Mouse (Mus musculus) kidney, postnatal 10 days (tissue): ENCODE measurements at regions not wholly inside any gene's neighbourhood (a gene's known extent, or its start where the extent isn't known, plus 50 kb on each side); places are given as distances from the start of the nearest gene placed in this dataset.

Experiments
- DNase-seq: peaks from one replicate; pipeline ENCODE4 v3.0.0; 2021; ENCODE audit warnings: mixed read lengths

DNA sequence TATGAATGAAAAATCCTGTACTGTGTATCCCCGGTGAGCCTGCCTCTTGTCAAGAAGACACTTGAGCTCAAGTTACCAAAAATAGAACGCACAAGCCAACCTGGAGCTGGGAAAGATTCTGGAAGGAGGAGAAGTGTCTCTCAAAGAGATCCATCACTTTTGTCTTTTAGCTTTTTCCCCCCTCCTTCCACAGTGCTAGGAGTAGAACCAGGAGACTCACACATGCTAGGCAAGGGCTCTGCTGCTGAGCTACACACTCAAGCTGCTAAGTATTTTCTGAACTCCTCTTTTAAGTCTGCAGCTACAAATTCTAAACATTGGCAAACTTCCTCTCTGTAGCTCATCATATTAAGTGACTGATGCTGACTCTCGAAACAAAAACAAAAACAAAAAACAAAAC is 176.2 kb upstream of the Atp5g3 start:
- no peak for DNase-seq

DNA sequence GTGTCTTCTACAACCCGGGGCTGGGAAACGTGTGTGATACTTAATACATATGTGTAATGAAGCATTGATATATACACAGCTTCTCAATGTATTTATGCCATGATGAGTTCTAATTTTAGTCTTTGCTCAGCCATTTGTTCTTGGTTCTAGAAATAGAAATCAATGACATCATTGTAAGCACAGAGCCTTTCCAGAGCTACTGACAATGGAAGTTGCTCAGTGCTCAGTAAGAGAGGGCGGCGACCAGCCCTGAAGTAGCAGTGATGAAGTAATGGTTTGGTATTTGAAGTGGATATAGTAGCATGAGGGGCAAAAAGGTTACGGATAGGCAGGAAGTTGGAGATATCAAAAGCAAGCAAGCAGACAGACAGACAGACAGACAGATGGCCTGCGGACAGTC is 173.8 kb upstream of the Atp5g3 start:
- DNase-seq: no peak

DNA sequence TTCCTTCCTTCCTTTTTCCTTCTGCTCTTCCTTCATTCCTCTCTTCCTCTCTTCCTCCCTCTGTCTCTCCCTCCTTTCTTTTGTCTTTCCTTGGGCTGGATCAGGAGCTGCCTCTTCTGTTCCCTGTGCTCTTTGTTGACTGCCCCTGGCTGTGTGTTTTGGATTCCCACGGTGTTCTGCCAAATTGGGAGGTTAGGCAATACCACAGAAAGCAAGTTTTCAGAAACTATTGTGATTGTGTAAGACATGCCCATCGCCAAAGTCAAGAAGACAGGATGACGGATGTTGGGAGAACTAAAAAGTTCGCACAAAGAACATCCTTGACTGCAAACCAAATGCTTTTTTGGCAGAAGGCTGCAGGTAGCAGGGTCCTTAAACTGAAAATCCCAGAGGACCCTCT is 165.6 kb upstream of the Atp5g3 start:
- DNase-seq: no peak

DNA sequence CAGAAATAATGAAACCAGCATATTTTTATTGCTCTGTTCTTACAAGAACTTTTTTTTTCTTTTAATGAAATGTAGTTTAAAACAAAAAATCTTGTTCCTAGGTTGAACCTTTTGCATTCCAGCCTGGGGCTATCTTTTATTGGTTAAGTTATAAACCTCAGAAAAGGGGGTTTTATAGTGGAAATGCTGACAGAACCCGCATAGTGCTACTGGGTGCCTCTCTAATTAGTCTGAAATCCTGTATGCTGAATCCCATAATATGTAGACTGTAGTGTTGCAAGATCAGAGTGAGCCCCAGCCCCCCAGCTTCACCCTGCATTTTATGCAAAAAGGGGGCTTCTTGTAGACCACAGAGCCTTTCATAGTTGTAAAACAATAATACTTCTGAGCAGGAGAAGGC is 164.4 kb upstream of the Atp5g3 start:
- no peak for DNase-seq

DNA sequence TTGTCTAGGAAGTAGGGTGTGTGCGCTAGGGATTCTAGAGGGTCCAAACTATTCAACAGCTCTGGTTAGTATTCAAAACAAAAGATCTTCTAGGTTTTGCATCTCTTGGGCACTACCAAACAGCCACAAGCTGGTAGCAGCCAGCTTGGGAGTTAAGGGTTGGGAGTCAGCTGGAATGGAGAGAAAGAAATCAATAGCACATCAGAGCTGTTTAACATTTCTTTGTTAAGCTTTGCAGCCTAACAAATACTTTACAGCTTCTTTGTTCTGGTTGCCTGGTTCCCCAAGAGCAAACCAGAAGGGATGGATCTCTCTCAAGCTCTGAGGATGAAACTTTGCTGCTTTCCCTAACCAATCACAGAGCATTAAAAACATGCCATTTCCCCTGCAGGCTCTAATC is 162.3 kb upstream of the Atp5g3 start:
- DNase-seq: no peak

DNA sequence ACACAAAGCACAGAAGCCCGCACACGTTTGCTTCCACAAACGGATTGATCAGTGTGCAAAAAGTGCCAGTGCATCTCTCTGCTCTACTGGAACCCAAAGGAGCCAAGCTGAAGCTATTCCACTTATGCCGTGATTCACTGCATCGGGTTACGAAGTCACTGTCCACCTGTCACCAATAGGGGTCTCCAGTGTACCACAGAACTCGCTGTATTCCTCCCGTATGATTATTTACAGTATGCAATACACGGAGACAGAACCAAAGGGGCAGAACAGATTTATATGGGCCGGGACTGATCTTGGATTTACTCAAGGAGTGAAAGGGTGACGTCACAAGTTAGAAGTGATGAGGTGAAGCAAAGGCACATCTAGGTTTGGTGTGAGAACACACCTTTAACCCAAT is 155.5 kb upstream of the Atp5g3 start:
- peak; percentile 78 for DNase-seq

DNA sequence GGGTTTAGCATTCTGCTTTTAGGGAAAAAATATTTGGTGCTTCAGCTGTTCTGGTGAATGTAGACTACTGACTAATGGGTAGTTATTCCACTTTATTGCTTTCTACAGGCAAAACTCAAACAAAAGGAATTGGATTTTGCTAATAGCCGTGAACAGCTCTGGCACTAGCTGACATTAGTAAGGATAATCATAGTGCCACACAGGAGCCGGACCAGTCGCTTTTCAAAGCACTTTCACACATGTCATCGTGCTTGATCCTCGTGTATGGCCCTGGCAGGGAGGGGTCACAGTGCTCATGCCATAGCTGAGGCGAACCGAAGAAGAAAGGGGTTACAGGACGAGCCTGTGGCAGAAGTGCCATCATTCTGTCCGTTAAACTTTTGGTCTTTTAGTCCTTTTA is 153.2 kb upstream of the Atp5g3 start:
- DNase-seq: no peak

DNA sequence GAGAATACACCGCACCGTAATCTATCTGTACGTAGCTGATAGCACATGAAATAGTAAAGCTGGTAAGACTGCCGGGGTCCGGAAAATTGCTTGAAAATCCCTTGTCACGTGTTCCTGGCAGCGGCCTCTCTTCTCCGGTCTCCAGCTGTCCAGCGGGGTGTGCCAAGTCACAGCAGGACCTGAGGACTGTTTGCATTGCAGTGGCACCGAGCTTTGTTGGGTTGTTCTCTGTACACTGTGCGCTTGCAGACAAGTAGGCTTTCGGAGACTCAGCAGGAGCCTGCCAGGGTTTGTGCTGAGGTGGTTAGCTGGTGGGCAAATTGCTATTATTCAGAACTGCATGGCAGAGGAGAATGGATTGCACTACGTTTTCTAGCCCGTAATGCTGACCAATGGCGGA is 152.7 kb upstream of the Atp5g3 start:
- DNase-seq: peak; percentile 11

DNA sequence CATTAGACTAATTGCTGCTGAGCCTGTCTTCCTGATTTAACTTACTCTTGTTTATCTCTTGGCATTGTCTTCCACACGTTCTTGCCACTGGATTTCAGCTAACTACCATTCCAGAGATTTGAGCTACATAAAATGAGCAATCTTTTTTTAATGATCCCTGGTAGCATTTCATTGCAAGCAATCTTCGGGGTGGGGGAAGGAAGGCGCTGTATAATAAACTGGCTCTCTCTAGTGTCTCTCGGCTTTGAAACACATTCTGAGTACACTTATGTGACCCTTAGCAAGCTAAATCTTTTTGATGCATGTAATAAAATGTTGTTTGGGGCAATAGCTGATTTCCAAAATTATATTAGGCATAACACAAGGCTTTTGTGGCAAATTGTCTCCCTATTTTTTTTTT is 152.2 kb upstream of the Atp5g3 start:
- DNase-seq: no peak

DNA sequence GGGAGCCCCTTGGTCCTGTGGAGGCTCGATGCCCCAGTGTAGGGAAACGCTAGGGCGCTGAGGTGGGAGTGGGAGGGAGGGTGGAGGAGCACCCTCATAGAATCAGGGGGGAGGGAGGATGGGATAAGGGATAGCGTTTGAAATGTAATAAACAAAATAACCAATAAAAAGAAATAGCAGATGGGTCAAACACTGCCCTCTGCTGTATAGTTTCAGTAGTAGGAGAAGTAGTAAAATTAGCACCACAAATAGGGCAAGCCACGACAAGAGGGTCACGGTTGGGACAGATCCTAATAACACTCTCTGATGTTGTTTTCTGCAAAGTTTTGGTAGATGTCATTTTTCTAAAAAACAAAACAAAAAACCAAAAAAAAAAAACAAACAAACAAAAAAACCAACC is 131.3 kb upstream of the Atp5g3 start:
- DNase-seq: no peak

DNA sequence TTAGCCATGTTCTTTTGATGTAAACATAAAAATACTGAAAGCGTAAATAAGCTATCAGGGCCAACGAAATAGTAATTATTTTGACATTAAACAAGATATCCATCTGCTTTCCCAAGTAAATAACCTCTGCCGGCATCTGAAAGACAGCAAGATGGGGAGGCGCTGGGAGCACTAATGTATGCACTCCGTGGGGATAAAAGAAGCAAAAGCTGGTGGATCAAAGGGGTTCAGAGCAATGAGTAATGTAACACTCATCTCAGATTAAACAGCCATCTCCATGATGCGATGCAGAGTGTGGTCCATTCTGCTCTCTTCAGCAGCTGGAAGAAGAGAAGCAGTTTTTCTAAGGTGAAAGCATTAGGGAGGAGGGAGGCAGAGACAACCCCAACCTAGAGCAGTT is 128.5 kb upstream of the Atp5g3 start:
- DNase-seq: no peak

DNA sequence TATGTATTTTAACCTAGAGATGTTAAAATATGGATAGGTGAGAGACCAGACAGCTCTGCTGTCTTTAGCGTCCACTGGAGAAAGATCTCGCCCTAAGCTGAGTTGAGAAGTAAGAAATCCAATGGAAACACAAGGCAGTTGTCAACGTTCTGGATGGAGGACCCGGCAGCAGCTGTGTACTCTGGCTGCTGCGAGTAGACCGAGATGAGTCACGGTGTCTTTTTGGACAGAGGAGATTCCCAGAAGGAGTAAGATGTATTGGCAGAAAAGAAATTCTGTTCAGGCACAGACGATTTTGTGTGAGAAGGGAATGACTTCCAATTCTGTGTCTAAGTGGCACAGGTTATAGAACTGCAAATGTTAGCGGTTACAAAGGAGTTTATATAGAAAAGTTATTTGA is 124.9 kb upstream of the Atp5g3 start:
- DNase-seq: no peak

DNA sequence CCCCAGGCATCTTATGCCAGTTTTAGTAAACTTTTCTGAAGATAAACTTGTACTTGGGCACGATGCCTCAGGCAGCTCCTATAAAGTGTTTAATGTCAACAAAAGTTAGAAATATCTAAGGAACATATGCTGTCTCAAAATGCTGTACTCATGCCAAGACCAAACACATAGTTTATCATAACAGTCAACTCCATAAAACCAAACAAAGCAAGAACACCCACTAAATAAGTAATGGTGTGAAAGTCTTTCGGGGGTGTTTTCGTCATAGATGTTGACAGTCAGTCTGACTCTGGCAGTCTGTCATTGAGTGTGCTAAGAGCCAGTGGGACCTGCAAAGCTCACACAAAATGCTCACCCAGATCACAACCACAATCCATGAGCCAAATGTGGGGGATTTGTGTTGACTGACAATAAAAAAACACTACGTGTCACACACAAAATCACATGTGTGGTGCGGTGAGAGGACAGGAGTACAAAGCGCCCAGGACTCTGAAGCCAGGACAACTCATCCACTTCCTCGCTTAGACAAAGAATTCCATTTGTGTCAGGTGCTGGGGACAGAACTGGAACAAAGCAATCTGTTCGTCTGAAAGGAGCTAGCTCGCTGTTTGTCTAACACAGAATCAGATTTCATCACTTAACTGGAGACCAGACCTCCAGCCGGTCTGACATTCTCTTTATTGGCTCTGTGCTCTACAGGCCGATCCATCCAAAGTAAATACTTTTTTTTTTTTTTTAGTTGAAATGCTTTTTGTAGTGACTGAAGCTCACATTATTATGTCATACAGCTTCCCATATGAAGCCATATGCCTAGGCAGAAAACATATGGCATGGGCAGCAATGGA is 121.3 kb upstream of the Atp5g3 start:
- DNase-seq: no peak

DNA sequence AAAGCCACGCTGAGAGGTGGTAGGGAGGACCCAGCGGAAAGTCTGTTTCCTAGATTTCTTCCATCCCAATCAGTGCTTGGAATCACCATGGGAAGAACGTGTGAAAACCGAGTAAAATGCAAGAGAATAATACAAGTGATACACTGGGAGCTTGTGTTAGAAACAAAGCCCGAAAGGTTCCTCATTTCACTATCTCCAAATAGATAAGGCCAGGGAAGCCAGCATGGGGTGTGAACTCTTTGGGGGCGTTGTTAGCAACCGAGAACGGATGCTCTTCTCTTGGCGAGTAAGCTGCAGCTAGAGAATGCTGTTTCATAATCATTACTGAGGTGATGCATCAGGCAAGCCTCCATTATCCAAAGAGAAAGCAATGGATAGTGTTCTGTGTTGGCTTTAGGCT is 118.8 kb upstream of the Atp5g3 start:
- DNase-seq: no peak

DNA sequence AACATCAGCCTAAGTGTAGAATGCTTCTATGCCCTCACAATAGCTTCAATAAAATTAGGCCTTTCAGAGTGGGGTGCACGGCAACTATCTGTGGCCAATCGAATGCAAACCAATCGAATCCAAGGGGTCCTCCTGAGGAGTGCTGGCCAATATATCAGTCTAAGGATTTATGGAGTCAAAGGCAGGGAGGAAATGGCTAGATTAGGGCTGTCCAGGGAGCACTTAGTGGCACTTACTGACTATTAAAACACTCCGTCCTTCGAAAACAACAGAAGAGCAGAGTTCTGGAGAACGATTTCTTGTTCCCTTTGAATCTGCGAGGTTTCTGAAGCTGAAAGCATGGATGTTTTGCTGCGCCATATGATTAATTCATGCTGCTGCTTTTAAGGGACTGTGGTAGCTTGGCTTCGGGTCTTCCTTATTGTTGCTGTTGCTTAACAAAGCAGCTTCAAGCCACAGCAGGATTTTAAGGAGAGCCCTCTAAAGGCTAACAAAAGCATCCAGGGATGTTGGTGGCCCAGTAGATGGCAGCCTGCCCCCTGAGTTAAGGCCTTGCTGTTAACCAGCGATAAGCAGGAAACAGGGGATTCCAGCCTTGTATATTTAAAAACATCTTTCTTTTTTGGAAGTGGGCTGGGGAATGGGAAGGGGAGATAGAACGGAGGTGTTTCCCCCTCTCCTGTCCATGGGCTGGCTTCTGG is 116.4 kb upstream of the Atp5g3 start:
- DNase-seq: peak; percentile 76

DNA sequence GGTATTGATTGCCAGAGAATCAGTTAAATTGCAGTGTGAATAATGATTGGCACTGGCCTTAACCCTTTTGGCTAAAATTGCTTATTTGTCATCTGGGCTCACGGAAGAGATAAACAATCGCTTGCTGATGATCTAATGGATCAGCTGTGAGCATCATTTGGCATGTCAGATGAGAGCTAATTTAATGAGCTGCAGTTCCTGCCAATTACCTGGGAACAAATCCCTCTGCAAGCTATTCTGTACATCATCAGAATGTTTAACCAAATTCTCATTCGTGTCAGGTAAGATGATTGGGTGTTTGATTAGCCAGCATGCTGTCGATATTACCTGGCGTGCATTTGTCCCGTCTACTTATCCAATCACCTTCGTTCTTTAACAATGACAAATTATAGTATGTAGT is 104.0 kb upstream of the Atp5g3 start:
- no peak for DNase-seq

DNA sequence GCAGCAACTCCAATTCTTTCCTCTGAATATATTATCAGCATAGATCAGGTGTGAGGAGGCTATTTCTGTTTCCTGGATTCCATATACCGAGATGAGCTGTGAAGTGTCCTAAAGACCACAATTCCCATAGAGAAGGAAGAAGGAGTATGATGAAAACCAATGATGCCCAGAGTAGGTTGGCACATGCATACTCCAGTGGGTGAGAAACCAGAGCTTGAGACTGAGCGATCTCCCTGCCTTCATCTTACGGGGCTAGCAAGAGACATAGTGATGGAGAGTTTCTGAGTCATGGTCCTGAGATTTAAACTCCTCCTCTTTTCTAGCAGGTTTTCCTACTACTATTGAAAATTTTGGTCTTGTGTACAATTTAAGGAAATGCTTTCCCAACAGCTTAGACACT is 103.1 kb upstream of the Atp5g3 start:
- no peak for DNase-seq

DNA sequence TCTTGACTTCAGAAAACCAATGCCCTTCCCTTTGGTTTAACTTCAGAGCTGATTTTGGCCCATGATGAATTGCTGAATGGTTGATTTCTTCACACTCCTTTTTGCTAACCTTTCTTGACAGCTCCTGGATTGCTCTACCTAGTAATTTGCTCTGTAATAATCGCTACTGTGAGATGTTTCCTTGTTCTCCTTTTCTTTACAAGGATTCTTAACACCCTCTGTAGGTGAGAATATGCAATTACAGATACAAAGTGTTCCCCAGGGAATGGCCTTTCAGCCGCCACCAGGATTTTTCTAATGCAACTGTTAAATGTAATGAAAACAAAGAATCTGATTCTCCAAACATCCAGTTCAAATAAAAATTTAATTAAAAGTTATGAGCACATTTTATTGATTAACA is 87.4 kb upstream of the Atp5g3 start:
- DNase-seq: no peak

DNA sequence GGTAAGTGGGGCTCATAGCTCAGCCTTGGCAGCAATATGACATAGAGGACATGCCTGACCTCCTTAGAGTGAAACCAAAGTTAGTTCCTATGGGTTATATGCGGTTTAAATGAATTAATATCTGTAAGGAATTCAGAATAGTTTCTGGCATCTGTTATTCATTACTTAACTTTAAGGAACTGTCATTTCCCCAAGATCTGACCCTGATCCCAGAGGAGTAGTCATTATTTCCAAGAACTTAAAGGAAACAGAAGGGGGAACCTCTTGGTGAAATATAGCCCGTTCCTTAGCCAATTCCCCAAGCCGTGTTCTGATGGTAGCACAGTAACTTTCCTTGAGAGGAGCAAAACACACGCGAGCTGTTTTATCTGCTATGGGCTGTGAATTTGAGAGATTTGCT is 85.9 kb upstream of the Atp5g3 start:
- no peak for DNase-seq

DNA sequence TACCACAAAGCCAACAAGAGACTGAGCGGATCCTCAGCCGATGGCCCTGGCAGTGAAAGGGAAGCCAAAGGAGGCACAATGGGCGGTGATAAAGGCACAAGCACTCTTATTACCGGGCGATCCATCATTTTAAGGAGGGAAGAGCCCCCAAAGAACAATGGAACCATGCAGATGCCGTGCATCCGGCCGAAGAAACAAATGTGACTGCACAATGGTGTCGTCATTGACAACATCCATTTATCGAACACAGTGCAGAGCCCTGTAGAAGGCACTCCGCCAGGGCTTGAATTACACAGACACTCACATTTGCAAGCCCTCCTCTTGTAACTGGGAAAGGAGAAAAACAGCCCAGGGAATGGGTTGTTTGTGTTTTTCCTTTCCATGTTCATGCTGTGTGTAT is 80.7 kb upstream of the Atp5g3 start:
- DNase-seq: no peak

DNA sequence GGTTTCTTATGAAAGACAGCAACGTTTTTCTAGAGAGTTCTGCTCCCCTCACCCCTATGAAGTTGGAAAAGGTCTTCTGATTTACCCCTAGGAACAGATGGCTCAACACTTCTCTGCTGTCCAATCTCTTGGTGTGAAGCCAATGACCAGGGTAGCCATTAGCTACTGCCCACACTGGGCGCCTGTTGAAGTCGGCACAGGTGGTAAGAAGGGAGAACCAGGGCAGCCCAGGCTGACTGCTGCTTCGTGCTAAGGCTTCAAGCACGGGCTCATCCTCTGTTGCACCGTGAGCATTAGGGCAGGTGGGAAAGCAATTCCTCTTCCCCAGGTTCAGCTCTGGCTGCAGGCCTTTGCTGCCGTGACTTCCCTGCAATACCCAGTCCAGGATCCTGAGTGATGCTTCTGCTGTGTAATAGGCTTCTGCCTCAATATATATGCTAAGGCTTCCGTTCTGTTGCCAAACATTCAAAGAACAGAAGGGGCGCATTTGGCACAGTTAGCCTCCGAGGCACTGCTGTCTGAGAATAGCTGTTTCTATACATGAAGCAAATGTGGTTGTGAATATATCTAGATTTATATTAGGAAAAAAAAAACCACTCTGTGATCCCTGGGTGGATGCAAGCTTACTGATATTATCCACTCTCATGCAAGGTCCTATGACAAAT is 76.4 kb upstream of the Atp5g3 start:
- DNase-seq: no peak

DNA sequence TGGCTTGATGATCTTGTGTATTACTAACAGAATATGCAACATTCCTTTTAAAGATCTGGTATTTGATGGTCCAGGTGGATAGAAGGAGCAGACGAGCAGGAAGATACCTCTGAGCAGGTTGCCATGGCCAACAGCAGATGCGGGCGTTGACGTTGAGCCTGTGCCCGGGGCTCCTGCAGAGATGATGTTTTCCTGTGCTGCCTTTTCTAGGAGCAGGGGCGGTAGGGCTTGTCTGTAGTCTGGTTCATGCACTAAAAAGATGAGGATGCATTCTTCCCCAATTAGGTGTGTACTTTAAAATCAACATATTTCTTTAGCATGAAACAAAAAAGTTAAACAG is 74.8 kb upstream of the Atp5g3 start:
- DNase-seq: no peak

DNA sequence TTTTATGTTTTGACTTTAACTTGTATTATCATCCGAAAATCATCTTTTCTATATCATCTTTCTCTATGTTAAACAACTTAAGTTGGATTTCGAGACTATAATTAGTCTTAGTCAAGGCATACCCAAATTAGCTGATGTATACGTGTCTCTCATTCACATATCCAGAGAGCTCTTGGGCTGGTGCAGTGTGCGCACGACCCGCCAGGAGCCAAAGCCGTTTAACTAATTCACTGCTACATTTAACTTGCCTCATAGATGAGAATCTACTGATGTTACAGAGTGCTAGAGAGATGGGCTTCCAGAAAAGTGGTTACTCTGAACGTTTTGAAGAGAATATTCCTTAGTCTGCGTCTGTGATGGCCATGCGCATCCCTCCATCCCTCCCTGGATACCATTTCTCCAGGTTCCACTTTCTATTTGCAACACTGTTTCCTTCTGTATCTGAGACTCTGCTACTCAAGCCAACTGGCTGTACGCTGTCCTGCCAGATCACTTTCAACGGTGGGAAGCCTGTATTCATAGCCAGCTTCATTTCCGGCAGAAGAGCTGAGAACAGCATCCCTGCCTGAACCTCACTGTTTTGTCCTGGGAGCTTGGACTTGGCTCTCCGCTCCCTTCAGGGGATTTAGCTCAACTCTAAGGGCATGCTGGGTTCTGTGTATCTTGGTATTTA is 74.2 kb upstream of the Atp5g3 start:
- no peak for DNase-seq

DNA sequence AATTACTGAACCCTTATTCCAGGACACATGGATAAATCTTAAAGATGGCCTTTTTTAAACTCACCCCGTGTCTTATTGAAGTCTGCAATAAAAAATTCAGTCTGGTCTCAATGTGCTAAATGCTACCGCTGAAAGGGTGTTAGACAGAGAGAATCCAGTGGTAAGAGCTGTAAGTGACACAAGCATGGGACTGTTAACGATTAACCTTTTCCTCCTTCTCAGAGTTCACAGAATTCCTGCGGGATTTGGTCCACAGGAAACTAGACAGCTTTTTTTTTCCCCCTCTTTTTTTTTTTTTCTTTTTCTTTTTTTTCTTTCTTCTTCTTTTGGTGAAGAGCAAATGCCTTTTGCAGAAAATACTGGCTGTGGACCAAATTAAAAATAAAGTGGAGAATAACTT is 72.0 kb upstream of the Atp5g3 start:
- DNase-seq: no peak
